In genomic region chr1:72578806-72579205, GRCm38 (mm10) we compare ENCODE assay signal across 12 mouse cellular contexts. TPM values are rescaled to one million over a fixed set of nuclear protein-coding genes. Genes with fewer than 3 reads are reported as not detected.
DNase-seq lines count a peak whose midpoint lies in the region; ATAC-seq and TF ChIP-seq lines count a peak whose summit lies in the region.
"Had no signal": no experiment of that assay in that cellular context is flagged by ENCODE, and none has a peak within 500 bp of the region (broad histone marks: within the 10 kb centered on the region; RNA-seq: fewer than 3 reads in every experiment).

No protein-coding gene starts in this region.

- H3K27ac ChIP-seq in hindbrain, embryonic 15.5 days (replicated peaks) = peak overlapping the region; percentile 34; the same call in 1 of the 2 replicates
- no peak overlapping the region for H3K27ac ChIP-seq in thymus, adult 2 months (ENCODE audit: control insufficient read depth, insufficient read depth, low read length)
- H3K27ac ChIP-seq: embryonic facial prominence, embryonic 12.5 days had no signal

- no peak overlapping the region for H3K4me3 ChIP-seq in hindbrain, embryonic 15.5 days
- H3K4me3 ChIP-seq in thymus, adult 2 months (ENCODE audit: control insufficient read depth, insufficient read depth, low read length) = no peak overlapping the region
- H3K4me3 ChIP-seq: embryonic facial prominence, embryonic 12.5 days had no signal

- WGBS in hindbrain, embryonic 15.5 days = 29% methylated on average over 4 of the region's 4 CpGs
- WGBS in thymus, adult 2 months = 37% methylated on average over 4 of the region's 4 CpGs

- ATAC-seq in CD4-positive, CD25-positive, alpha-beta regulatory T cell, adult 4 months = no peak
- ATAC-seq in hindbrain, embryonic 15.5 days (ENCODE audit: low FRiP score, low read depth) = no peak
- ATAC-seq: liver, postnatal 0 days had no signal

- H3K27me3 ChIP-seq in hindbrain, embryonic 15.5 days = 0 out of 2 replicates have a peak, but pooled peaks cover 2% of the 10 kb centered on the region
- no peaks in the 10 kb centered on the region; the same call in 1 of the 2 replicates for H3K27me3 ChIP-seq in thymus, adult 2 months (ENCODE audit: control insufficient read depth, insufficient read depth, low read length)
- H3K27me3 ChIP-seq: embryonic facial prominence, embryonic 12.5 days had no signal

- peak overlapping the region; percentile 37 for H3K4me2 ChIP-seq in hindbrain, embryonic 15.5 days
- H3K4me2 ChIP-seq: embryonic facial prominence, embryonic 12.5 days; heart, embryonic 11.5 days had no signal

- DNase-seq in CD4-positive, CD25-positive, alpha-beta regulatory T cell, adult 2 months (ENCODE audit: low read depth, low spot score) = peak; percentile 56
- DNase-seq in right cerebral cortex, adult 2 months (ENCODE audit: low spot score in 2 of 2) = peak; percentile 29 to 36
- no peak for DNase-seq in right cerebral cortex, postnatal 14 days
- DNase-seq in retina, postnatal 1 day = peak; percentile 48
- DNase-seq in cerebellum, postnatal 25 days = no peak
- DNase-seq in thymus, adult 2 months = no peak
- DNase-seq: kidney, postnatal 10 days; liver, postnatal 0 days had no signal

- no peak overlapping the region for H3K9ac ChIP-seq in hindbrain, embryonic 15.5 days
- H3K9ac ChIP-seq: embryonic facial prominence, embryonic 12.5 days; liver, postnatal 0 days had no signal

- H3K36me3 ChIP-seq in hindbrain, embryonic 15.5 days = no peaks in the 10 kb centered on the region
- no peaks in the 10 kb centered on the region for H3K36me3 ChIP-seq in thymus, adult 2 months (ENCODE audit: control insufficient read depth, insufficient read depth, low read length)
- H3K36me3 ChIP-seq: embryonic facial prominence, embryonic 12.5 days had no signal

- peaks cover 25% of the 10 kb centered on the region for H3K4me1 ChIP-seq in hindbrain, embryonic 15.5 days (replicated peaks)
- H3K4me1 ChIP-seq in thymus, adult 2 months (replicated peaks; ENCODE audit: control insufficient read depth, insufficient read depth, low read length) = no peaks in the 10 kb centered on the region

- TF ChIP-seq POLR2A in thymus, adult 2 months (IDR thresholded peaks at IDR 0.05; ENCODE audit: control insufficient read depth, extremely low read depth, insufficient read depth, low read length, poor library complexity) = no peak

- TF ChIP-seq CTCF in thymus, adult 2 months (IDR thresholded peaks at IDR 0.05; ENCODE audit: borderline replicate concordance, control insufficient read depth, extremely low read depth, insufficient read depth, low read length, poor library complexity) = no peak

- H3K9me3 ChIP-seq in hindbrain, embryonic 15.5 days = no peaks in the 10 kb centered on the region
- H3K9me3 ChIP-seq: embryonic facial prominence, embryonic 12.5 days had no signal

RNA-seq across cellular contexts. Expression of gene Smarcal1, which starts 4.2 kb away (rescaled TPM):
- 10 to 100 TPM; 13.9 to 21.5 TPM for polyA plus RNA-seq in CD4-positive, CD25-positive, alpha-beta regulatory T cell, adult 4 months (2017; shearing (Covaris generic))
- 27.8 and 29.7 TPM in 2 replicates for polyA plus RNA-seq in hindbrain, embryonic 15.5 days (2015; fragmentation: Nextera tagmentation; extraction: Ambion mirVana)
- 43.8 and 49.5 TPM in 2 replicates for polyA plus RNA-seq in thymus, adult 2 months (2012; rRNA removed)

RNA-seq across cellular contexts. Expression of gene March4, which starts 42.1 kb away (rescaled TPM):
- not detected for polyA plus RNA-seq in CD4-positive, CD25-positive, alpha-beta regulatory T cell, adult 4 months (2017; shearing (Covaris generic))
- 9.3 and 12.2 TPM in 2 replicates for polyA plus RNA-seq in hindbrain, embryonic 15.5 days (2015; fragmentation: Nextera tagmentation; extraction: Ambion mirVana)
- not detected in 2 replicates for polyA plus RNA-seq in thymus, adult 2 months (2012; rRNA removed)
- polyA plus RNA-seq: heart, embryonic 11.5 days; liver, postnatal 0 days had no signal

Comparison
In these comparisons a context has a peak if more than half of its experiments do, and no peak if none do; other contexts are left out.
1. DNase-seq: peak in CD4-positive, CD25-positive, alpha-beta regulatory T cell, adult 2 months (single experiment), right cerebral cortex, adult 2 months (2 of 2) and retina, postnatal 1 day (single experiment); none in right cerebral cortex, postnatal 14 days (single experiment), cerebellum, postnatal 25 days (0 of 2) and thymus, adult 2 months (single experiment).
2. RNA of gene March4, which starts 42.1 kb away (polyA plus RNA-seq): 9.3 to 12.2 TPM in hindbrain, embryonic 15.5 days; not detected in CD4-positive, CD25-positive, alpha-beta regulatory T cell, adult 4 months and not detected in thymus, adult 2 months; every median in the first group is over 10 times any median in the second.